ENCODE assay signal across 31 mouse cellular contexts in the genomic region with DNA sequence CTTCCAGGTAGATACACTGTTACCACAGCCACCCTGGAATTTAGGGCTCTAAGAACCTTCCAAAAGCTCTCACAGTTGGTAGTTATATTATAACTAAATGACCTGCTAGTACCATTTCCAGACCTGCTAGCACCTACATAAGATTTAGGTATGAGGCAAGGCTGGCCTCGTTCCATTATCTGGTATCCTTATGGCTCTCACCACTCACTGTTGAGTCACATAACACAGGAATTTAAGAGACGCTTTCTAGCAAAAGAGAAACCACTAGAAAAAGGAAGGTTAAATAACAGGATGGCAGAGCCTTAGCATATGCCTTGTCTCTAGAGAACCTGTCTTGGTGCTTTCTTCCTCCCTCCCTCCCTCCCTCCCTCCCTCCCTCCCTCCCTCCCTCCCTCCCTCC.
A peak's percentile ranks its signal among the peaks of the same experiment; 100 is the strongest.
DNase-seq lines count a peak whose midpoint lies in the region; ATAC-seq lines count a peak whose summit lies in the region.
"Had no signal": no experiment of that assay in that cellular context is flagged by ENCODE, and none has a peak within 500 bp of the region (broad histone marks: within the 10 kb centered on the region; RNA-seq: fewer than 3 reads in every experiment).

No protein-coding gene starts in this region.

- H3K9me3 ChIP-seq in hindbrain, embryonic 10.5 days: no peaks in the 10 kb centered on the region
- H3K9me3 ChIP-seq: embryonic facial prominence, embryonic 10.5 days; embryonic facial prominence, embryonic 13.5 days; forebrain, embryonic 12.5 days; forebrain, embryonic 15.5 days; G1E; heart, embryonic 12.5 days; heart, embryonic 15.5 days; hindbrain, embryonic 12.5 days; hindbrain, embryonic 15.5 days had no signal

- H3K4me1 ChIP-seq in hindbrain, embryonic 10.5 days (replicated peaks): no peaks in the 10 kb centered on the region
- H3K4me1 ChIP-seq: embryonic facial prominence, embryonic 10.5 days; embryonic facial prominence, embryonic 13.5 days; forebrain, embryonic 12.5 days; forebrain, embryonic 15.5 days; heart, embryonic 15.5 days; hindbrain, embryonic 12.5 days; hindbrain, embryonic 15.5 days had no signal

- H3K36me3 ChIP-seq in hindbrain, embryonic 10.5 days: no peaks in the 10 kb centered on the region
- H3K36me3 ChIP-seq: embryonic facial prominence, embryonic 10.5 days; embryonic facial prominence, embryonic 13.5 days; forebrain, embryonic 12.5 days; forebrain, embryonic 15.5 days; G1E; heart, embryonic 12.5 days; heart, embryonic 15.5 days; hindbrain, embryonic 12.5 days; hindbrain, embryonic 15.5 days had no signal

- H3K27me3 ChIP-seq in hindbrain, embryonic 10.5 days (ENCODE audit: insufficient read depth, poor library complexity, severe bottlenecking): no peaks in the 10 kb centered on the region
- H3K27me3 ChIP-seq: CH12.LX; embryonic facial prominence, embryonic 13.5 days; forebrain, embryonic 12.5 days; forebrain, embryonic 15.5 days; heart, embryonic 12.5 days; heart, embryonic 15.5 days; hindbrain, embryonic 12.5 days; hindbrain, embryonic 15.5 days had no signal

- no peak for ATAC-seq in megakaryocyte, adult 5-6 weeks (ENCODE audit: poor library complexity, severe bottlenecking)
- ATAC-seq: forebrain, embryonic 15.5 days; intestine, postnatal 0 days had no signal

- intact Hi-C loops in heart, postnatal 36 days (cut with DNase I): no loop called here

- H3K27ac ChIP-seq in hindbrain, embryonic 10.5 days: no peak overlapping the region
- H3K27ac ChIP-seq: embryonic facial prominence, embryonic 10.5 days; embryonic facial prominence, embryonic 13.5 days; forebrain, embryonic 12.5 days; forebrain, embryonic 15.5 days; gastrocnemius, adult 2 months; heart, embryonic 15.5 days; hindbrain, embryonic 12.5 days; hindbrain, embryonic 15.5 days had no signal

- peak; percentile 17 for DNase-seq in heart, adult 11 months
- DNase-seq in heart, postnatal 36 days: no peak
- DNase-seq in 3T3-L1 (ENCODE audit: low read depth, low spot score) (peak; percentile 67), 416B (ENCODE audit: low read depth) (peak; percentile 52)
- DNase-seq in hindbrain, embryonic 10.5 days (ENCODE audit: low spot score): no peak
- DNase-seq: adrenal gland, adult 8-10 months; adrenal gland, postnatal 36 days; B cell, adult 2 months; cerebellum, adult 11-12 months; cerebellum, adult 8-10 months; cerebellum, postnatal 10 days; cerebellum, postnatal 36 days; embryo, embryonic 11 days; gastrocnemius, adult 2 months; gastrocnemius, postnatal 14 days; heart, adult 18-20 months; heart, postnatal 10 days; heart, postnatal 4 days had no signal

- H3K4me3 ChIP-seq in hindbrain, embryonic 10.5 days: no peak overlapping the region
- H3K4me3 ChIP-seq: embryonic facial prominence, embryonic 10.5 days; embryonic facial prominence, embryonic 13.5 days; erythroblast, embryonic 14.5 days; forebrain, embryonic 12.5 days; forebrain, embryonic 15.5 days; gastrocnemius, adult 2 months; heart, embryonic 12.5 days; heart, embryonic 15.5 days; hindbrain, embryonic 12.5 days; hindbrain, embryonic 15.5 days had no signal

- WGBS in hindbrain, embryonic 10.5 days: 85% methylated on average over 2 of the region's 2 CpGs

Comparison
In these comparisons a context has a peak if more than half of its experiments do, and no peak if none do; other contexts are left out.
1. DNase-seq: peak in heart, adult 11 months (single experiment), 3T3-L1 (single experiment) and 416B (single experiment); none in heart, postnatal 36 days (0 of 2) and hindbrain, embryonic 10.5 days (single experiment).